Mouse (Mus musculus): Measurements from ENCODE around the gene Spata1.

DNA sequence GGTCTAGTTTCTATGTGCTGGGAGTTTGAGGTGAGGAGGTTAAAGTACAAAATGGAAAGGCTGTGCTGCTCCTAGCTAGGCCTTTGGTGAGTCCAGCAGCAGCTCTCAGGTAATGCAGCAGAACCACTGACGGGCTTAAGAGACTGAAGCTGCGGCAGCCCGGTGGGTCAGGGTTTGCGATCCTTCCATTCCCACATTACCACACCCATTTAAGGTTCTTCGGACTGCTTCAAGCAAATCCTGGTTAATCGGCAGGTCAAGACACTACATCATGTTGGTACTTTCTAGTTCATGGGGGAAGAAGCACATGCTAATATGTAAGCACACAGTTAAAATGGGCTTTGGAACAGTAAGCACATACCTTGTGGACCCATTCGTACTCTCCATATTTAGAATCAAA, 7.2 kb upstream of the Spata1 start:
- TF ChIP-seq CTCF (IDR thresholded peaks at IDR 0.05; ENCODE audit: borderline replicate concordance, extremely low read depth, insufficient read depth, insufficient read length) (no peak), POLR2A (IDR thresholded peaks at IDR 0.05; ENCODE audit: borderline replicate concordance, extremely low read depth, insufficient read depth, insufficient read length, poor library complexity, severe bottlenecking) (no peak)

All from brain, embryonic 14.5 days (tissue).